Mouse (Mus musculus): ENCODE measurements around the gene Kcnn4. TPM values are rescaled to one million over a fixed set of nuclear protein-coding genes. Genes with fewer than 3 reads are reported as not detected.

Gene Kcnn4
- polyA plus RNA-seq (2014; fragmentation: Illumina TruSeq; extraction: RNeasy Lipid Tissue Mini Kit (QIAGEN cat#74804); ENCODE audit: low read depth, low replicate concordance): 1.0 TPM

GRCm38 (mm10) chr7:24369731-24370541, at the start of gene Kcnn4:
Gene Kcnn4, plus strand, starts transcription at chr7:24370263.

GRCm38 (mm10) chr7:24333304-24333986, 36.6 kb upstream of the Kcnn4 start, which contains the start of gene Tescl:
Gene Tescl, minus strand, starts transcription at chr7:24333936.

GRCm38 (mm10) chr7:24348896-24349295, 21.2 kb upstream of the Kcnn4 start, which contains the start of gene Lypd5:
Gene Lypd5, plus strand, starts transcription at chr7:24349196.

DNA sequence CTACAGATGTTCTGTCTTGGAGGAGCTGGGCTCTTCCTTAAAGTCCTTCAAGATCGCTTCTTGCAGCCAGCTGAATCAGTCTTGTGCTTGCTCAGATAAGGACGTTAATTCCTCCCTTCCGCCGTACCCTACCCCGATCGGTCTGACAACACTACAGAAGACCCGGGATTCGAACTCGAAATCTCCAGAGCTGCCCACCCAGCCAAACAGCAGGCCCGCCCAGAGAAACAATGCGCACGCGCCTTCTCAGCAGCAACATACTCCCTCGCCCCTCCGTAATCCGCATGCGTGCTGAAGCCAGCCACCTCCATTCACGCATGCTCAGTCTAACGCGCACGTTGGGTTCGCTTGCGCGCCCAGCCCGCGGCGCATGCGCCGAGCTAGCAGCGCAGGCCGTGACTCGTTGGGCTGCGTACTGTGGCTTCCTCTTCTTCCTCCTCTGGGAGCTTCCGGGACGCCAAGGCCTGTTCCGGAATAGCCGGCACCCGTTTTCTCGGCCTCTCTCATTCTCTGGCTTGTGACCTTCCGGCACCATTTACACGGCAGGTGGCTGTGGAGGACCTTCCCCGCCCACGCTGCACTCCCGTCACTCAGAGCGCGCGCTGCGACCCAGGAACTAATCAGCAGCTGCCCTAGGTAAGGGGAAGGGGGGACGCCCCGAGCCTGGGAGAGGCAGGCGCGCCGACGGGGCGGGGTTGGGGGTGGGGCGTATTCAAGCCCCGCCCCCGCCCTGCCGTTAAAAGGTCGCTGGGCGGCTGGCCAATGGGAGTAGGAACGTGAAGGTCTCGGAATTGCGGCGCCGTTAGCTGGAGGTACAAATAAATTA, 29.4 kb downstream of the Kcnn4 start, which contains the start of gene Smg9:
Gene Smg9, plus strand, starts transcription at position 364 of the 826 bp plus-strand sequence.

Other genes with a start within 250 kb of the Kcnn4 start
- gene Zfp235, start 236.1 kb upstream of the Kcnn4 start, polyA plus RNA-seq (2014; fragmentation: Illumina TruSeq; extraction: RNeasy Lipid Tissue Mini Kit (QIAGEN cat#74804); ENCODE audit: low read depth, low replicate concordance): 7.3 TPM
- gene Zfp114, start 195.2 kb upstream of the Kcnn4 start, polyA plus RNA-seq (2014; fragmentation: Illumina TruSeq; extraction: RNeasy Lipid Tissue Mini Kit (QIAGEN cat#74804); ENCODE audit: low read depth, low replicate concordance): 0.50 TPM
- 9.3 TPM for gene Zfp111, start 158.8 kb upstream of the Kcnn4 start, polyA plus RNA-seq (2014; fragmentation: Illumina TruSeq; extraction: RNeasy Lipid Tissue Mini Kit (QIAGEN cat#74804); ENCODE audit: low read depth, low replicate concordance)
- gene Zfp109, start 132.7 kb upstream of the Kcnn4 start, polyA plus RNA-seq (2014; fragmentation: Illumina TruSeq; extraction: RNeasy Lipid Tissue Mini Kit (QIAGEN cat#74804); ENCODE audit: low read depth, low replicate concordance): 3.1 TPM
- 2.7 TPM for gene Zfp108, start 115.5 kb upstream of the Kcnn4 start, polyA plus RNA-seq (2014; fragmentation: Illumina TruSeq; extraction: RNeasy Lipid Tissue Mini Kit (QIAGEN cat#74804); ENCODE audit: low read depth, low replicate concordance)
- gene Zfp93, start 99.8 kb upstream of the Kcnn4 start, polyA plus RNA-seq (2014; fragmentation: Illumina TruSeq; extraction: RNeasy Lipid Tissue Mini Kit (QIAGEN cat#74804); ENCODE audit: low read depth, low replicate concordance): 3.0 TPM
- 6.9 TPM for gene Zfp61, start 69.0 kb upstream of the Kcnn4 start, polyA plus RNA-seq (2014; fragmentation: Illumina TruSeq; extraction: RNeasy Lipid Tissue Mini Kit (QIAGEN cat#74804); ENCODE audit: low read depth, low replicate concordance)
- 0.85 TPM for gene Zfp94, start 53.6 kb upstream of the Kcnn4 start, polyA plus RNA-seq (2014; fragmentation: Illumina TruSeq; extraction: RNeasy Lipid Tissue Mini Kit (QIAGEN cat#74804); ENCODE audit: low read depth, low replicate concordance)
- not detected for gene Tescl, start 36.3 kb upstream of the Kcnn4 start, polyA plus RNA-seq (2014; fragmentation: Illumina TruSeq; extraction: RNeasy Lipid Tissue Mini Kit (QIAGEN cat#74804); ENCODE audit: low read depth, low replicate concordance)
- not detected for gene Lypd5, start 21.1 kb upstream of the Kcnn4 start, polyA plus RNA-seq (2014; fragmentation: Illumina TruSeq; extraction: RNeasy Lipid Tissue Mini Kit (QIAGEN cat#74804); ENCODE audit: low read depth, low replicate concordance)
- not detected for gene Smg9, start 29.4 kb downstream of the Kcnn4 start, polyA plus RNA-seq (2014; fragmentation: Illumina TruSeq; extraction: RNeasy Lipid Tissue Mini Kit (QIAGEN cat#74804); ENCODE audit: low read depth, low replicate concordance)
- gene Irgc1, start 82.0 kb downstream of the Kcnn4 start, polyA plus RNA-seq (2014; fragmentation: Illumina TruSeq; extraction: RNeasy Lipid Tissue Mini Kit (QIAGEN cat#74804); ENCODE audit: low read depth, low replicate concordance): not detected
- gene Plaur, start 92.2 kb downstream of the Kcnn4 start, polyA plus RNA-seq (2014; fragmentation: Illumina TruSeq; extraction: RNeasy Lipid Tissue Mini Kit (QIAGEN cat#74804); ENCODE audit: low read depth, low replicate concordance): 1.7 TPM
- gene Cadm4, start 111.8 kb downstream of the Kcnn4 start, polyA plus RNA-seq (2014; fragmentation: Illumina TruSeq; extraction: RNeasy Lipid Tissue Mini Kit (QIAGEN cat#74804); ENCODE audit: low read depth, low replicate concordance): 0.19 TPM
- gene Zfp428, start 136.7 kb downstream of the Kcnn4 start, polyA plus RNA-seq (2014; fragmentation: Illumina TruSeq; extraction: RNeasy Lipid Tissue Mini Kit (QIAGEN cat#74804); ENCODE audit: low read depth, low replicate concordance): not detected
- not detected for gene AC161166.1, start 142.2 kb downstream of the Kcnn4 start, polyA plus RNA-seq (2014; fragmentation: Illumina TruSeq; extraction: RNeasy Lipid Tissue Mini Kit (QIAGEN cat#74804); ENCODE audit: low read depth, low replicate concordance)
- 7.1 TPM for gene Irgq, start 160.4 kb downstream of the Kcnn4 start, polyA plus RNA-seq (2014; fragmentation: Illumina TruSeq; extraction: RNeasy Lipid Tissue Mini Kit (QIAGEN cat#74804); ENCODE audit: low read depth, low replicate concordance)
- gene Pinlyp, start 175.9 kb downstream of the Kcnn4 start, polyA plus RNA-seq (2014; fragmentation: Illumina TruSeq; extraction: RNeasy Lipid Tissue Mini Kit (QIAGEN cat#74804); ENCODE audit: low read depth, low replicate concordance): not detected
- 1.5 TPM for gene Xrcc1, start 176.0 kb downstream of the Kcnn4 start, polyA plus RNA-seq (2014; fragmentation: Illumina TruSeq; extraction: RNeasy Lipid Tissue Mini Kit (QIAGEN cat#74804); ENCODE audit: low read depth, low replicate concordance)
- 15.0 TPM for gene Ethe1, start 217.3 kb downstream of the Kcnn4 start, polyA plus RNA-seq (2014; fragmentation: Illumina TruSeq; extraction: RNeasy Lipid Tissue Mini Kit (QIAGEN cat#74804); ENCODE audit: low read depth, low replicate concordance)
- gene Zfp575, start 217.4 kb downstream of the Kcnn4 start, polyA plus RNA-seq (2014; fragmentation: Illumina TruSeq; extraction: RNeasy Lipid Tissue Mini Kit (QIAGEN cat#74804); ENCODE audit: low read depth, low replicate concordance): not detected
- not detected for gene Phldb3, start 240.5 kb downstream of the Kcnn4 start, polyA plus RNA-seq (2014; fragmentation: Illumina TruSeq; extraction: RNeasy Lipid Tissue Mini Kit (QIAGEN cat#74804); ENCODE audit: low read depth, low replicate concordance)